Mouse (Mus musculus): ENCODE measurements around the gene Olfr1263. TPM values are rescaled to one million over a fixed set of nuclear protein-coding genes. Genes with fewer than 3 reads are reported as not detected.

Gene Olfr1263
- polyA plus RNA-seq (2014; fragmentation: Illumina TruSeq; extraction: RNeasy Lipid Tissue Mini Kit (QIAGEN cat#74804); ENCODE audit: low read depth, low replicate concordance) = not detected

GRCm38 (mm10) chr2:90011831-90012230 lies at the start of gene Olfr1263:
Olfr1263 (plus strand) TSS chr2:90012131.

GRCm38 (mm10) chr2:89974184-89974583 lies 37.7 kb upstream of the Olfr1263 start, which contains the start of gene Olfr1260:
Olfr1260 (plus strand) TSS chr2:89974340.

GRCm38 (mm10) chr2:89990921-89991320 lies 21.0 kb upstream of the Olfr1263 start, which contains the start of gene Olfr1261:
Olfr1261 (plus strand) TSS chr2:89991221.

GRCm38 (mm10) chr2:89999845-90000244 lies 12.1 kb upstream of the Olfr1263 start, which contains the start of gene Olfr1262:
Olfr1262 (plus strand) TSS chr2:90000145.

GRCm38 (mm10) chr2:90025477-90025876 lies 13.5 kb downstream of the Olfr1263 start, which contains the start of gene Olfr1264:
Olfr1264 (minus strand) TSS chr2:90025577.

GRCm38 (mm10) chr2:90035037-90035436 lies 23.1 kb downstream of the Olfr1263 start, which contains the start of gene Olfr1265:
Olfr1265 (plus strand) TSS chr2:90035337.

GRCm38 (mm10) chr2:90063494-90063893 lies 51.6 kb downstream of the Olfr1263 start, which contains the start of gene Olfr140:
Olfr140 (minus strand) TSS chr2:90063594.

Other genes with a start within 250 kb of the Olfr1263 start
- not detected for gene Olfr1254, start 218.5 kb upstream of the Olfr1263 start, polyA plus RNA-seq (2014; fragmentation: Illumina TruSeq; extraction: RNeasy Lipid Tissue Mini Kit (QIAGEN cat#74804); ENCODE audit: low read depth, low replicate concordance)
- gene Olfr1255, start 200.1 kb upstream of the Olfr1263 start, polyA plus RNA-seq (2014; fragmentation: Illumina TruSeq; extraction: RNeasy Lipid Tissue Mini Kit (QIAGEN cat#74804); ENCODE audit: low read depth, low replicate concordance) = not detected
- gene Olfr1256, start 170.6 kb upstream of the Olfr1263 start, polyA plus RNA-seq (2014; fragmentation: Illumina TruSeq; extraction: RNeasy Lipid Tissue Mini Kit (QIAGEN cat#74804); ENCODE audit: low read depth, low replicate concordance) = not detected
- not detected for gene Olfr48, start 163.9 kb upstream of the Olfr1263 start, polyA plus RNA-seq (2014; fragmentation: Illumina TruSeq; extraction: RNeasy Lipid Tissue Mini Kit (QIAGEN cat#74804); ENCODE audit: low read depth, low replicate concordance)
- not detected for gene Olfr1257, start 133.7 kb upstream of the Olfr1263 start, polyA plus RNA-seq (2014; fragmentation: Illumina TruSeq; extraction: RNeasy Lipid Tissue Mini Kit (QIAGEN cat#74804); ENCODE audit: low read depth, low replicate concordance)
- gene Olfr1258, start 84.8 kb upstream of the Olfr1263 start, polyA plus RNA-seq (2014; fragmentation: Illumina TruSeq; extraction: RNeasy Lipid Tissue Mini Kit (QIAGEN cat#74804); ENCODE audit: low read depth, low replicate concordance) = not detected
- not detected for gene Olfr1259, start 63.5 kb upstream of the Olfr1263 start, polyA plus RNA-seq (2014; fragmentation: Illumina TruSeq; extraction: RNeasy Lipid Tissue Mini Kit (QIAGEN cat#74804); ENCODE audit: low read depth, low replicate concordance)
- gene Olfr1260, start 37.8 kb upstream of the Olfr1263 start, polyA plus RNA-seq (2014; fragmentation: Illumina TruSeq; extraction: RNeasy Lipid Tissue Mini Kit (QIAGEN cat#74804); ENCODE audit: low read depth, low replicate concordance) = not detected
- gene Olfr1261, start 20.9 kb upstream of the Olfr1263 start, polyA plus RNA-seq (2014; fragmentation: Illumina TruSeq; extraction: RNeasy Lipid Tissue Mini Kit (QIAGEN cat#74804); ENCODE audit: low read depth, low replicate concordance) = not detected
- gene Olfr1262, start 12.0 kb upstream of the Olfr1263 start, polyA plus RNA-seq (2014; fragmentation: Illumina TruSeq; extraction: RNeasy Lipid Tissue Mini Kit (QIAGEN cat#74804); ENCODE audit: low read depth, low replicate concordance) = not detected
- gene Olfr1264, start 13.4 kb downstream of the Olfr1263 start, polyA plus RNA-seq (2014; fragmentation: Illumina TruSeq; extraction: RNeasy Lipid Tissue Mini Kit (QIAGEN cat#74804); ENCODE audit: low read depth, low replicate concordance) = not detected
- not detected for gene Olfr1265, start 23.2 kb downstream of the Olfr1263 start, polyA plus RNA-seq (2014; fragmentation: Illumina TruSeq; extraction: RNeasy Lipid Tissue Mini Kit (QIAGEN cat#74804); ENCODE audit: low read depth, low replicate concordance)
- not detected for gene Olfr140, start 51.5 kb downstream of the Olfr1263 start, polyA plus RNA-seq (2014; fragmentation: Illumina TruSeq; extraction: RNeasy Lipid Tissue Mini Kit (QIAGEN cat#74804); ENCODE audit: low read depth, low replicate concordance)
- gene Olfr1269, start 109.3 kb downstream of the Olfr1263 start, polyA plus RNA-seq (2014; fragmentation: Illumina TruSeq; extraction: RNeasy Lipid Tissue Mini Kit (QIAGEN cat#74804); ENCODE audit: low read depth, low replicate concordance) = not detected
- not detected for gene Olfr32, start 130.2 kb downstream of the Olfr1263 start, polyA plus RNA-seq (2014; fragmentation: Illumina TruSeq; extraction: RNeasy Lipid Tissue Mini Kit (QIAGEN cat#74804); ENCODE audit: low read depth, low replicate concordance)
- not detected for gene Olfr1270, start 141.0 kb downstream of the Olfr1263 start, polyA plus RNA-seq (2014; fragmentation: Illumina TruSeq; extraction: RNeasy Lipid Tissue Mini Kit (QIAGEN cat#74804); ENCODE audit: low read depth, low replicate concordance)
- gene Olfr1506, start 212.4 kb downstream of the Olfr1263 start, polyA plus RNA-seq (2014; fragmentation: Illumina TruSeq; extraction: RNeasy Lipid Tissue Mini Kit (QIAGEN cat#74804); ENCODE audit: low read depth, low replicate concordance) = not detected
- gene Olfr142, start 245.5 kb downstream of the Olfr1263 start, polyA plus RNA-seq (2014; fragmentation: Illumina TruSeq; extraction: RNeasy Lipid Tissue Mini Kit (QIAGEN cat#74804); ENCODE audit: low read depth, low replicate concordance) = not detected